Mouse (Mus musculus) right cerebral cortex, postnatal 4 days (tissue): ENCODE data around the gene Dync2li1.

Source experiments
- DNase-seq: peaks from one replicate; pipeline ENCODE4 v3.0.0-alpha.2; 2022

The Dync2li1 gene

GRCm38 (mm10) chr17:84611971-84612370, 14.3 kb upstream of the Dync2li1 start:
- no peak for DNase-seq

- no peak for DNase-seq
Measured at GRCm38 (mm10) chr17:84615811-84616210, 10.5 kb upstream of the Dync2li1 start.

- DNase-seq = no peak
Measured at GRCm38 (mm10) chr17:84616526-84617074, 9.7 kb upstream of the Dync2li1 start.

- no peak for DNase-seq
Measured at GRCm38 (mm10) chr17:84617953-84618352, 8.3 kb upstream of the Dync2li1 start.

GRCm38 (mm10) chr17:84619112-84619511, 7.2 kb upstream of the Dync2li1 start:
- no peak for DNase-seq

GRCm38 (mm10) chr17:84620076-84620475, 6.2 kb upstream of the Dync2li1 start:
- DNase-seq = no peak

- no peak for DNase-seq
Measured at GRCm38 (mm10) chr17:84620610-84621009, 5.7 kb upstream of the Dync2li1 start.

GRCm38 (mm10) chr17:84621209-84621608, 5.1 kb upstream of the Dync2li1 start:
- DNase-seq = no peak

- no peak for DNase-seq
Measured at GRCm38 (mm10) chr17:84622028-84622427, 4.3 kb upstream of the Dync2li1 start.

- DNase-seq = no peak
Measured at GRCm38 (mm10) chr17:84622873-84623272, 3.4 kb upstream of the Dync2li1 start.

GRCm38 (mm10) chr17:84626857-84627305, 585 bp downstream of the Dync2li1 start:
- DNase-seq = peak; percentile 16

GRCm38 (mm10) chr17:84627721-84628120, 1.4 kb downstream of the Dync2li1 start:
- no peak for DNase-seq

GRCm38 (mm10) chr17:84628611-84629010, 2.3 kb downstream of the Dync2li1 start:
- no peak for DNase-seq

- DNase-seq = no peak
Measured at GRCm38 (mm10) chr17:84631836-84632235, 5.5 kb downstream of the Dync2li1 start.

- no peak for DNase-seq
Measured at GRCm38 (mm10) chr17:84633443-84633842, 7.1 kb downstream of the Dync2li1 start.

- no peak for DNase-seq
Measured at GRCm38 (mm10) chr17:84636328-84636727, 10.0 kb downstream of the Dync2li1 start.

- no peak for DNase-seq
Measured at GRCm38 (mm10) chr17:84637971-84638370, 11.7 kb downstream of the Dync2li1 start.

GRCm38 (mm10) chr17:84639796-84640378, 13.6 kb downstream of the Dync2li1 start:
- no peak for DNase-seq

GRCm38 (mm10) chr17:84641893-84642292, 15.6 kb downstream of the Dync2li1 start:
- peak; percentile 82 for DNase-seq

GRCm38 (mm10) chr17:84642324-84642723, 16.0 kb downstream of the Dync2li1 start:
- DNase-seq = no peak

GRCm38 (mm10) chr17:84644292-84645050, 18.2 kb downstream of the Dync2li1 start:
- no peak for DNase-seq

GRCm38 (mm10) chr17:84645119-84645518, 18.8 kb downstream of the Dync2li1 start:
- no peak for DNase-seq

- no peak for DNase-seq
Measured at GRCm38 (mm10) chr17:84645894-84646293, 19.6 kb downstream of the Dync2li1 start.

GRCm38 (mm10) chr17:84646477-84646876, 20.2 kb downstream of the Dync2li1 start:
- DNase-seq = no peak
